Mouse (Mus musculus): ENCODE results near the gene Phf21a.
"Not testable (repeated sequence)": the region's sequence is repeated elsewhere in the genome, so short reads cannot be mapped to it uniquely, and the experiment has no call there.

The Phf21a gene

DNA sequence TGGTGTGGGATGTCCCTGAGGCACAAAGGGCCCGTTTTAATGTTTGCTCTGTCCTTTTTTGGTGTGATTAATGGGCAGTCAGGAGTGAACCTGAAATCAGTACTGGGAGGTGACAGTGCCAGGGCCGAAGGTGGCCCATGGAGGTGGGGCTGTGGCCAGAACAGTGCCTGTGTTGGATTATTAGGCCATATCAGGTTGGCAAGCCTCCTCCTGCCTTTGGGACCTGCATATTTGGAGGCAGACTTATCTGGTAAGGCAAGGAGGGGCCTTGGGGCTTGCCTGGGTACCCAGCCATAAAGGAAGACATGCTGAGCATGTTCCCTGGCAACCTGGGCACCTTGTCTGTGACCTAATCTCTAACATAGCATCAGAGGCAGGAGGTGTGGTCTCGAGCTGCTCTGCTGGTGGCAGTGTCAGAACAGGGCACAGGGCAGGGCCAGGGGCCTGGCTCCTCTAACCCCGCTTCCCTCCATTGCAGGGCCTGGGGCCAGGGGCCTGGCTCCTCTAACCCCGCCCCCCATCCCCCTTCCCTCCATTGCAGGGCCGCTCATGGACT lies 287.7 kb downstream of the Phf21a start:
- no peak for DNase-seq (ENCODE audit: low read depth in 2 of 2, low spot score in 2 of 2)

DNA sequence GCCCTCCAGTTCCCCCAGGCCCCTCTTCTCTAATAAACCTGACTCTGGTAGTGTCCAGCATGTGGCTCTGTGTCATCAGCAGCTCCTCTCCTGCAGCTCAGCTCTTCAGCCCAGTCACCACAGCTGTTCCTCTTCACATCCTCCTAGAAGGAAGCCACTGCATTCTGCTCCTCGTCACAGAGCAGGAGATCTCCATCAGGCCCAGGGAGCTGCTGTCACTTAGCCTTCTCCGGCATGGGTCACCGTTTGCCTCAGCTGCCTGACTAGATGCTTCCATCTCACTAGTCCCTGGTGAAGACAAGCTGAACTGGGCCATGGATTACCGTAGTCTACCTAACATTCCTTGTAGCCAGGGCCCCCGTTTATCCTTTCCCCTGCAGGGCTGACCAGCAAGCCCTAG lies 288.2 kb downstream of the Phf21a start:
- no peak for DNase-seq (ENCODE audit: low read depth in 2 of 2, low spot score in 2 of 2)

GRCm38 (mm10) chr2:92381901-92382588 lies 289.1 kb downstream of the Phf21a start, which contains the start of gene 1700029I15Rik:
1700029I15Rik (plus strand) TSS chr2:92382538.
- no peak for DNase-seq (ENCODE audit: low read depth in 2 of 2, low spot score in 2 of 2)

- DNase-seq (ENCODE audit: low read depth in 2 of 2, low spot score in 2 of 2): no peak
These were observed 289.8 kb downstream of the Phf21a start for GRCm38 (mm10) chr2:92382759-92383158.

- no peak for DNase-seq (ENCODE audit: low read depth in 2 of 2, low spot score in 2 of 2)
These were observed 291.2 kb downstream of the Phf21a start for GRCm38 (mm10) chr2:92384101-92384500.

DNA sequence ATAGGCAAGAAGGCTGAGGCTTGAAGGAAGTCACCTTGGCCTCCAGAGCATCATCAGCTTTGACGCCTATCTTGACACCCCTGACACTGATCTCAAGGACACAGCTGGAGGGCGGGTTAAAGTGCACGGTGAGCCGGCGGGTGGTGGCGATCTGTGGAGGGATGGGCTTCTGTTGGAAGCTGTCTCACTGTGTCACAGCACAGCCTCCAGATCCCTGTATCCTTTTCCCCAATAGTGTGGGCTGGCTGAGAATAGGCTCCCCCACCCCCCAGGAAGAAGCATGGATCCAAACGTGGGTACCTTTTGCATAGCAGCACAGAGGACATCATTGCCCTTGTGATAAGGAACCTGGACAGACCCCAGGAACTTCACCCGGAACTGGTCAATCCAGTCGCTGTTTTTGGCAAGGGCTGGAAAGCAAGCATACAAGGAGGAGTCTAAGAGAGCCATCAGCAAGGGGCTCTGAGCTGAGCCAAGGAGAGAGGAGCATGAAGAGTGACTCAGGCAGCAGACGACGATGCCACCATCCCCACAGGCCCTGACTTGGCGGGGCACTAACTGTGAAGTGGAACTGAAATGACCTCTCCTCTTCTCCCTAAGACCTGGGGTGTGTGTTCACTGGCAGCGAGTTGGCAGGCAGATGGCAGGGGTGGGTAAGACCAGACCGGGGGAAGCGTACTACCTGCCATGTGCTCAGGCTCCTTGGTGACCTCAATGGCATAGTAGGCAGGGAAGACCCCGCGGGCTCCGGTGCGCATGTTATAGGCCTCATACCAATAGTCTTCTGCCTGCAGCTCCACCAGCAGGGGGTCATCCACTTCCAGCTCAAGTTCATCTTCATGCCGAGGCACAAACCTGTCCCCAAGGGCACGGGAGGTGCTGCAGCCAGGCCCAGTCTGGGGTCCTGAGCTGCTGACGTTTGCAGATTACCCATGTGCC lies 292.5 kb downstream of the Phf21a start:
- DNase-seq (ENCODE audit: low read depth in 2 of 2, low spot score in 2 of 2): no peak

DNA sequence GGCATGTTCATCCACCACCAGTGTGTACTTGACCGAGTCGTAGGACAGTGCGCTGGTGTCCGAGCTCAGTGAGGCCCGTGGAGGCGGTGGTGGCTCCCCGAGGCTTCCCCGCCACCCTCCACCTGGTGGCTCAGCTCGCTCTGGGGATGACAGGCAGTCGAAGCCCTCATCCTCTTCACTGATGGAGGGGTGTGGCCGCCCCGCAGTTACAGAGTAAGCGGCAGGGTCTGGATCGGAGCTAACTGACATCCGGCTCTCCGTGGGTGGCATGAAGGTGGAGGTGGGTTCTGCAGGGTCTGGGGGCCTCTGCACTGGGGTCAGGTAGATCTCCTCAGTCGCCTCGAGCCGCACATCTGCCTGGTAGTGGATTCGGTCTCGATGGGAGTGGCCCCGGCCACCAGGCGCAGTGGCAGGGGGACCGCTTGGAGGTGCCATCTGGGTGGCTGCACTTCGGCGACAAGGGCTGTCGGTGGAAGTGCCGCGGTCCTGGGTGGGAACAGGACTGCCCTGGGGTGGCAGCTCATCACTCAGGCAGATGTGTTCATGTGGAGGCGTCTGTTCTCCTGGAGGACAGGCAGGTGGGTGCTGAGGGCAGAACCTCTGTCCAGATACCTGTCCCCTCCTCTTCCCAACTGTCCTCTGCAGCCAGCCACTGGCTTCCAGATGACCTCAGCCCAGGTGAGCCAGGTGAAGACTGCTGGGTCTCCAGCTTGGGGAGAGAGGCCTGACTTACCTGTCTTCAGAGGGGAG lies 294.1 kb downstream of the Phf21a start:
- no peak for DNase-seq (ENCODE audit: low read depth in 2 of 2, low spot score in 2 of 2)

DNA sequence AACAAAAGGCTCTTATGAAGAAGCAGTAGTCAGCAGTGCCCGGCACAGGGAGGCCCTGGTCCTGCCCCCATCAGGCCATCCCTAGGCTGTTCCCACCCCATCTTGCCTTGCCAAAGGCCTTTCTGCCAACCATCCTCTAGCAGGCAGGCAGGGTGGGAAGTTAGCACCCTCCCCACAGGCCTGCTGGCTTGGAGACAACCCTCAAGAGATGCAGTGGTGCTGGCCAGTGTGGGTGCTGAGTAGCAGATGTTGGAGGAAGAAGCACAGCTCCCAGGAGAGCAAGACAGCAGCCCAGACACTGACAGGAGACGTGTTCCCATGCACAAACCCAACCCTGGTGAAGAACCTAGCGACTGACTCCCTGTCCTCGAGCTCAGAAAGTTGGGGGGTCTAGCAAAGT lies 294.7 kb downstream of the Phf21a start:
- DNase-seq (ENCODE audit: low read depth in 2 of 2, low spot score in 2 of 2): no peak

GRCm38 (mm10) chr2:92388081-92388517 lies 295.2 kb downstream of the Phf21a start:
- no peak for DNase-seq (ENCODE audit: low read depth in 2 of 2, low spot score in 2 of 2)

- peak in 1 of 2 experiments; percentile 22 for DNase-seq (ENCODE audit: low read depth in 2 of 2, low spot score in 2 of 2)
These were observed 296.1 kb downstream of the Phf21a start for GRCm38 (mm10) chr2:92388891-92389641.

DNA sequence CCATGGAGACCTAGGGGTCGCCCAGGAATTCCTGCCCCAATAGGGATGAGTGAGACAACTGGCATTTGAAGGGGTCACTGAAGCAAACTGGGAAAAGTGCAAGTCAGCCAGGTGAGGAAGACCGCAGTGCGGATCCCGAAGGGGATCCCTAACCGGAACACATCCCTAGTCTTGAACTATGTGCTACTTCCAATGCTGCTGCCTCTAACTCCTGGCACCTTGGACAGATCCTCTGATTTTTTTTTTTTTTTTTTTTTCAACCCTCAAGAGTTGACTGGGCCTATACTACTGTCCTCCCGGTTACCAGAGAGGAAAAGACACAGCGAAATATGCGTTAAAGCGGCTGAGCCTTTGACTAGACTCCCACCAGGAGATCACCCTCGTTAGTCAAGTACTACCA lies 296.7 kb downstream of the Phf21a start:
- no peak for DNase-seq (ENCODE audit: low read depth in 2 of 2, low spot score in 2 of 2)

DNA sequence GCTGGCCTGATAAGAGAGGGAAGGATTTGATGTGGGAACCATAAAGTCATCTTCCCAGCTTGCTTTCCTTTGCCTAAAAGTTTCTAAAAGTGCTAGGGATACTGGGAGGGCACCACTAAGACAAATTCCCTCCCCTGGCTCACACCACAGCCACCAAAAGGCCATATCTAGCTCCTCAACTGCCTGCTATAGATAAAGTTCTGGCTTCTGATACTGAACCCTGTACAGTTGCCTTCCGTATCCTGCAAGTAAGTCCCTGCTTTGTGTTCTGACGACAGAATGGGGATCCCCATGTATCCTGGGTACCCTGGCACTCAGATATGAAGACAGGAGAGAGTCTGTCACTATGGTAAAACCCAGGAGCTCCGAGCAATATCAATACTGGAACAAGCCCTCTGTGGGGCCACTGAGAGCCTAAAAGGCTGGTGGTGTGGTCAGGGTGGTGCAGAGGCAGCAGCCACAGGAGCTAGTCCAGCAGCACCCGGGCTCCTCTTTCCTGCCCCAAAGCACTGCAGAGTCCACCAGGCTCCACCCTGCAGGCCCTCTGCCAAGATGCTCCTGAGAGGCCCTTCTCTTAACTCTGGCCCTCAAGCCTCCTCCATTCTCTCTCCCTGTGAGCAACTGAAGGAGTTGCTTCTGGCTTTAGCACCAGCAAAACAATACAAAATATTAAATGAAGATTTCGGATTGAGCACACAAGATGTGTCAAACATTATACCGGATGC lies 297.5 kb downstream of the Phf21a start:
- DNase-seq (ENCODE audit: low read depth in 2 of 2, low spot score in 2 of 2): no peak

DNA sequence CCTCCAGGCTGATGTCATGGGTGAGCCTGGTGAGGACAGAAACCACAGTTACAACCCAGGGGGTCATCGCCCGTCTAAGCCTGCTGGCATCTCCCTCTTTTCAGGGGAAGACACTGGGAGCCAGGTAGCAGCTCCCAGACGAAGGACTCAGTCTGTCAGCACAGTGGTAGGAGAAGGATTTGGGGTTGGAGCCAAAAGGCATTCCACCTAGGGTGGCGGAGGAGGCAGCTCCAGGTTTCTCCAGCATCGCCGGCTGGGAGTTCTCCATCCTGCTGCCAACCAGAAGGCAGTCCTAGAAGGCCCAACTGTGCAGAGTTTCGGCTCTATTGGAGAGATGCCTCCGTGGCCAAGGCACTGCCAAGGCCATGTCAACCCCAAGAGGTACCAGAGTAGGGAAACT lies 298.2 kb downstream of the Phf21a start:
- no peak for DNase-seq (ENCODE audit: low read depth in 2 of 2, low spot score in 2 of 2)

DNA sequence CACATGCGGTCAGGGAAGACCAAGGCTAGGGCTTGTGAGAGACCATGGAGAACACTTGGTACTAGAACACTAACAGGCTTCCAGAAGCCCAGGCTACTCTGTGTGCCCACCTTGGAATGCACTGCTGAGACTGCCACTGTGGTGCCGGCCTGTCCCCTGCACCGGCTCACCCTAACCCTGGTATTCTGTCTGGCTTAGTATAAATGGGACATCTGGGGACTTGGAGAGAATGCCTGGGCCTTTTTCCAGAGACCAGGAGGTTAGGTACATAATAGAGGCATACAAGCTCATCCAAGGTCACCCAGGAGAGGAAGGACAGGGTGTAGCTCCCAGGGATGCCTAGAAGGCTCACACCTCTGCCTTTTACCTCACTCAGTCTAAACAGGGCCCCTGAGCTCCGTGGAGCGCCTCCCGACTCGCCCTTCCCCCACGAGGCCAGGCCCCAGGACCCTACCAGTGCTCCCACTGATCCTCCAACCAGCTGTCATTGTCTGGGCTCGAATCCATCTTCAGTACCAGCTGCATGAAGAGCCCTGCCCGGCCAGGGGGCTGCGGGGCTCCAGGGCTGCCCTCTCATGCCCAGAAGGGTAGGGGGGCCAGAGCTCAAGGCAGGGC lies 298.9 kb downstream of the Phf21a start:
- DNase-seq (ENCODE audit: low read depth in 2 of 2, low spot score in 2 of 2): no peak

- DNase-seq (ENCODE audit: low read depth in 2 of 2, low spot score in 2 of 2): no peak
These were observed 299.7 kb downstream of the Phf21a start for GRCm38 (mm10) chr2:92392318-92393264.

DNA sequence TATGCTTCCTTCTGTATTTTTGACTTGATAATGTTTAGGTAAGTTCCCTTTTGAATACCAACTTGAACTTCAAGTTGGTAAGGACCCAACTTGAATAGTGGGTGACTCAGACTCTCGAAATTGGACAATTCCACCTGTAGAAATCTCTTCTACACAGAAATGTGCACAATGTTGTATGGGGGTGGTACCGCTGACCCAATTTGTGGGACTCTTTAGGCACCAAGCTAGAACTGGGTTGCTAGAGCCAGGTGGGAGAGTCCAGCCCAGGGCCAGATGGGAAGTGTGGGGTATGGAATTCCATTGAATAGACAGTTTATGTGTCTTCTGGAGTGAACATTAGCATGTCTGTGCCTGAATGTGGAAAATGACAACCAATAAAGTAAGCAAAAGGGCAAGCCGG lies 302.6 kb downstream of the Phf21a start:
- DNase-seq (ENCODE audit: low read depth in 2 of 2, low spot score in 2 of 2): no peak

GRCm38 (mm10) chr2:92397436-92397835 lies 304.5 kb downstream of the Phf21a start:
- DNase-seq (ENCODE audit: low read depth in 2 of 2, low spot score in 2 of 2): no peak

- DNase-seq (ENCODE audit: low read depth in 2 of 2, low spot score in 2 of 2): not testable (repeated sequence)
These were observed 307.0 kb downstream of the Phf21a start for GRCm38 (mm10) chr2:92399877-92400276.
